Mouse (Mus musculus) erythroblast, embryonic 14.5 days (primary cell): ENCODE results near the gene Neb.

Experiments used
- GATA1 ChIP-seq: IDR thresholded peaks from 2 replicates; pipeline ENCODE4 v1.6.1; 2012; ENCODE audit warnings: low read length, inconsistent platforms, mixed read lengths
- TAL1 ChIP-seq: IDR thresholded peaks from 3 replicates; pipeline ENCODE4 v1.6.1; 2012; ENCODE audit warnings: low read length, inconsistent platforms, mixed read lengths

- TF ChIP-seq TAL1 (no peak), GATA1 (no peak)
These were observed at the start of gene Neb for GRCm38 (mm10) chr2:52378448-52378804.
